Mouse (Mus musculus): Measurements from ENCODE around the gene Dhx16. TPM values are rescaled to one million over a fixed set of nuclear protein-coding genes. Genes with fewer than 3 reads are reported as not detected.

The Dhx16 gene
- polyA plus RNA-seq, 1 experiment = 50.1 TPM

DNA sequence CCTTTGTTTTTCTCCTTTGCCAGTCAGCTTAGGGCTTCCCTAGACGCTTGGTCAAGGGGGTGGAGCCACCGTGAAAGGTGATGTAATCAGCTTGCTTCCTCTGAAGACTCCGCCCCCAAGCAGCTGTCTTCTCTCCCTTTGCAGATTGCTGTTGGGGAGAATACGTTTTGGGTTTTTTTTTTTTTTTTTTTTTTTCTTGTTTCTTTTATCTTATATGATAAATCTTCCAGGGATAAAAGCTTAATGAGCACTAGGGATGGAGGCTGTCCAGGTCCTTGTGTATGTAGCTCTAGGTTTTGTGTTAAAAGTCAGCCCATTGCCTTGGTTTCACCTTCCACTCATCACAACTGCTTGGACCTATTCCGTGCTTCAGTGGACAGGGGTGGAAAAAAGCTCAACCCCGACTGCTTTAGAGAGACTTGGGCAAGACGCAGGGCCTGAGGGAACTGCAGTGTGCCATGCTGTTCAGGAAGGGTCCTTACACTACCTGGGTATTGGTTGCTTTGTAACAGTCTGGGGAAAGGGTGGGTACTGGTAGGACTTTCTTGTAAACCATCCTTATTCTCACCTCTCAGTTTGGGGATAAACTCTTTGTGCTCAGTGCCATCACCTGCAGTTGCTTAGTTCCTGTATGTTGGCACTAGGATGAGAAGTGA is 39.6 kb downstream of the Dhx16 start:
- peaks cover 11% of the 10 kb centered on the region for H3K36me3 ChIP-seq (ENCODE audit: control insufficient read depth, insufficient read depth, low read length)
- peak overlapping the region; percentile 100 for H3K27ac ChIP-seq (ENCODE audit: insufficient read depth, low read depth, low read length)
- peak overlapping the region; percentile 40 for H3K4me3 ChIP-seq (ENCODE audit: insufficient read depth, low read depth, low read length)
- H3K27me3 ChIP-seq (replicated peaks; ENCODE audit: control insufficient read depth, insufficient read depth, low read length) = no peaks in the 10 kb centered on the region
- TF ChIP-seq POLR2A (IDR thresholded peaks at IDR 0.05; ENCODE audit: low read depth, low read length) = no peak
- TF ChIP-seq CTCF (conservative IDR thresholded peaks at IDR 0.05; ENCODE audit: insufficient read depth, insufficient read length, low read depth, low read length) = no peak
- DNase-seq = peak; percentile 98
- under 1% methylated on average over 7 of the region's 7 CpGs for WGBS
- H3K4me1 ChIP-seq (ENCODE audit: control insufficient read depth, insufficient read depth, low read length) = peaks cover 28% of the 10 kb centered on the region; the same call in 1 of the 2 replicates

DNA sequence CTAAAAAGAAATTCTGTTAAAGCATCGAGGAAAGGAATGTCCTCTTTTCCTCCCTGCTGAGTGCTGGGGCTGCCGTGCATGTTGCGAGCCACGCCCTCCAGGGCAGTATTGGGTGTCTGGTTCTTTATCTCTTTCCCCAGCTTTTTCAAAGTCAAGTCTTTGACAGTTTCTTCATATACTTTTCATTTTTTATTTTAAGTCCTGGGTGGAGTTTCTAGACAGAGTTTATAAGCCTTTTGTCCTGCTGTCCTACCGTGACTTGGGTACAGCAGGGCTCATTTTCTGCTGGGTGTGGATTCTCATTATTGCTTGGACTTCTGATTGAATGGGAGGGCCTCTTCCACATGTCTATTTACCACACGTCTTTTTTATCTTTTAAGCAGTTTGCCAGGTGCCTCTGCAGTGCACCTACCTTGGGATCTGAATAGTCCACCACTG is 40.3 kb downstream of the Dhx16 start:
- Histone ChIP-seq H3K27ac (ENCODE audit: insufficient read depth, low read depth, low read length) (0 out of 2 replicates have a peak overlapping the region, but pooled peaks have one; percentile 73), H3K27me3 (replicated peaks; ENCODE audit: control insufficient read depth, insufficient read depth, low read length) (no peaks in the 10 kb centered on the region), H3K36me3 (ENCODE audit: control insufficient read depth, insufficient read depth, low read length) (peaks cover 11% of the 10 kb centered on the region), H3K4me1 (ENCODE audit: control insufficient read depth, insufficient read depth, low read length) (peaks cover 28% of the 10 kb centered on the region; the same call in 1 of the 2 replicates), H3K4me3 (ENCODE audit: insufficient read depth, low read depth, low read length) (no peak overlapping the region)
- DNase-seq = no peak
- TF ChIP-seq POLR2A (IDR thresholded peaks at IDR 0.05; ENCODE audit: low read depth, low read length) (no peak), CTCF (conservative IDR thresholded peaks at IDR 0.05; ENCODE audit: insufficient read depth, insufficient read length, low read depth, low read length) (no peak)
- 23% methylated on average over 6 of the region's 6 CpGs for WGBS

DNA sequence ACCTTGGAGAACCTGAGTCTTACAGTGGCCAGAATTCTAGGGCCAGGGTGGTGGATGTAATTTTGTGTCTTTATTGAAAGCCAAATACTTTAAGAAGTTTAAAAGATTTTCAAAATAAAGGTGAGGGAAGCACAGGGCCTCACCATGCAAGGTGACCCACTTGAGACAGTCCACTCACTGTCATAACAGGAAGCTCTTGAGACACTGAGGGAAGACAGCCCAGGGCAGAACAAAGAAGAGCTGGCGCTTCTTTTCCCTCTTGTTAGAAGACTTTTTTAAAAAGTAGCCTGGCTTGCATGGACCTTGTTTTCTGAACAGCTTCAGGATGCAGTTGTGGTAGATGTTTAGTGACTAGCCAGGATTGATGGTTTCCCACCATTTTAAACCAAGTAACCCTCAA is 40.8 kb downstream of the Dhx16 start:
- no peak for DNase-seq
- TF ChIP-seq CTCF (conservative IDR thresholded peaks at IDR 0.05; ENCODE audit: insufficient read depth, insufficient read length, low read depth, low read length) (no peak), POLR2A (IDR thresholded peaks at IDR 0.05; ENCODE audit: low read depth, low read length) (no peak)
- H3K4me1 ChIP-seq (ENCODE audit: control insufficient read depth, insufficient read depth, low read length) = peaks cover 28% of the 10 kb centered on the region; the same call in 1 of the 2 replicates
- no peaks in the 10 kb centered on the region for H3K27me3 ChIP-seq (replicated peaks; ENCODE audit: control insufficient read depth, insufficient read depth, low read length)
- peak overlapping the region; percentile 24; the same call in 1 of the 2 replicates for H3K27ac ChIP-seq (ENCODE audit: insufficient read depth, low read depth, low read length)
- no peak overlapping the region for H3K4me3 ChIP-seq (ENCODE audit: insufficient read depth, low read depth, low read length)
- peaks cover 11% of the 10 kb centered on the region for H3K36me3 ChIP-seq (ENCODE audit: control insufficient read depth, insufficient read depth, low read length)
- WGBS = 52% methylated on average over 1 of the region's 1 CpGs

DNA sequence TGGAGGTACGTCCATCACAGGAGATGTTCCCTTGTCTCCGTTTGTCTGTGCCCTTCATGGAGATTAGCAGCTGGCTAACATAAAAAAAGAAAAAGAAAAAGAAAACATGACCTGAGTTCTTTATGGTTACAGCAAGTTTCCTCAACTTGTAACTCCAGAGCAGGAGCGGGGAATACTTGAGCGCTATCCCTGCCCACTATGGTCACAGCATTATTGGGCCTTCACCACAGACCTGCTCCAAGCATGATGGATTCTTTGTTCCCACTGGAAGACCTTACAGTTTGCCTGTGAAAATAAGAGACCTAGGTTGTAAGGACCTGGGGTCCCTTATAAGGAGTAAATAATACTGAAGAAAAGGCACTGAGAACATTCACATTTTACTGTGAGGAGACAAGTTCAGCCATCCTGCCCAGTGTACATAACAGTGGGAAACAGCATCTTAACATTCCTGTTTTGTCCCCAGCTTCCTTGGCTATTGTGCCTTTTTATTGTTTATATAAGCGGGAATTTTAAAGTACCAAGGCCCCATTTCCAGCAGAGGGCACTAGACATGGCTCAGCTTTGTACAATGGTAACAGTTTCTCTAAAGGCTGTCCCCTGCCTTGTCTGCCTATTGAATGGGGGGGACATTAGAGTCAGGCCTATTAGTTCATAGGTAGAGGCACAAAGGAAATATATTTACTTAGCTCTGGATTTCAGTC is 41.4 kb downstream of the Dhx16 start:
- Histone ChIP-seq H3K27me3 (replicated peaks; ENCODE audit: control insufficient read depth, insufficient read depth, low read length) (no peaks in the 10 kb centered on the region), H3K27ac (ENCODE audit: insufficient read depth, low read depth, low read length) (peak overlapping the region; percentile 4; the same call in 1 of the 2 replicates), H3K4me3 (ENCODE audit: insufficient read depth, low read depth, low read length) (no peak overlapping the region), H3K36me3 (ENCODE audit: control insufficient read depth, insufficient read depth, low read length) (peaks cover 11% of the 10 kb centered on the region), H3K4me1 (ENCODE audit: control insufficient read depth, insufficient read depth, low read length) (peaks cover 28% of the 10 kb centered on the region; the same call in 1 of the 2 replicates)
- peak; percentile 67 for DNase-seq
- TF ChIP-seq POLR2A (IDR thresholded peaks at IDR 0.05; ENCODE audit: low read depth, low read length) (no peak), CTCF (conservative IDR thresholded peaks at IDR 0.05; ENCODE audit: insufficient read depth, insufficient read length, low read depth, low read length) (peak; percentile 42)
- WGBS = 58% methylated on average over 5 of the region's 5 CpGs

DNA sequence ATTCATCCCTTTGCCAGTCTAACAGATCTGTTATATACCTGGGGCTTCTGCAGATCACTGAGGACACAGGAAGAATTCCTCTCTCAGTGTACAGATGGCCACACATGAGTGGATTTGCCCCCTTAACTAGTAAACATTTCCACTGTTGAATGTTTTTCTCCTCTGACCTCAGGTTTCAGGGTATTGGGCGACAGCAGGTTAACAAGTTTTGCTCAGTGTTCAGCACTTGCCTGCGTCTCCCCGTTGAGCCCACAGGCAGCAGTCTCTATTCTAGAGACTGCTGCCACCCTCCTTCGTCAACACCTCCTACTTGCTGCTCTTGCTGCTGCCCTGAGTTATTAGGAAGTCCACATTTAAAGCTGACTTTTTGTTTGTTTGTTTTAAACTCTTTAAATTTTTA is 42.1 kb downstream of the Dhx16 start:
- DNase-seq = peak; percentile 22
- no peak for TF ChIP-seq POLR2A (IDR thresholded peaks at IDR 0.05; ENCODE audit: low read depth, low read length)
- TF ChIP-seq CTCF (conservative IDR thresholded peaks at IDR 0.05; ENCODE audit: insufficient read depth, insufficient read length, low read depth, low read length) = no peak
- H3K4me1 ChIP-seq (ENCODE audit: control insufficient read depth, insufficient read depth, low read length) = peaks cover 28% of the 10 kb centered on the region; the same call in 1 of the 2 replicates
- peak overlapping the region; percentile 45 for H3K27ac ChIP-seq (ENCODE audit: insufficient read depth, low read depth, low read length)
- 28% methylated on average over 4 of the region's 4 CpGs for WGBS
- H3K4me3 ChIP-seq (ENCODE audit: insufficient read depth, low read depth, low read length) = no peak overlapping the region
- peaks cover 16% of the 10 kb centered on the region for H3K36me3 ChIP-seq (ENCODE audit: control insufficient read depth, insufficient read depth, low read length)
- no peaks in the 10 kb centered on the region for H3K27me3 ChIP-seq (replicated peaks; ENCODE audit: control insufficient read depth, insufficient read depth, low read length)

DNA sequence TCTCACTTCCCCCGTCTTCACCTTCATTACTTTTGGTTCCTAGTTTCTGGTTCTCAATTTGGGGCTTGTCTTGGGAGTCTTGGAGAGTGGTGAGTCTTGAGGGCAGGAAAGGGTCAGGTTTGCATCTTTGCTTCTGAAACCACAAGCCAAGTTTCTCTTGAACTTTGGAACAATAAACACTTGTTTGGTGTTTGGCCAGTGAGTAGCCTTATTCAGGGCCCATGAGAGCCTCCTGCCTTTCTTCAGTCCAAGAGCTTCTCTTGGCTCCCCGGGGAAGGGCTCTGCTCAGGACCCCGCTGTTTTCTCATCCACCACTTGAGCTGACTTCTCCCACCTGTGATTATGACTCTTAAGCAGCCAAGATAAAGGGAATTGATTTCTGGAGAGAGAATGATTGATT is 42.9 kb downstream of the Dhx16 start:
- H3K4me3 ChIP-seq (ENCODE audit: insufficient read depth, low read depth, low read length) = no peak overlapping the region
- peak overlapping the region; percentile 57 for H3K27ac ChIP-seq (ENCODE audit: insufficient read depth, low read depth, low read length)
- peaks cover 28% of the 10 kb centered on the region; the same call in 1 of the 2 replicates for H3K4me1 ChIP-seq (ENCODE audit: control insufficient read depth, insufficient read depth, low read length)
- TF ChIP-seq POLR2A (IDR thresholded peaks at IDR 0.05; ENCODE audit: low read depth, low read length) (no peak), CTCF (conservative IDR thresholded peaks at IDR 0.05; ENCODE audit: insufficient read depth, insufficient read length, low read depth, low read length) (no peak)
- peaks cover 11% of the 10 kb centered on the region for H3K36me3 ChIP-seq (ENCODE audit: control insufficient read depth, insufficient read depth, low read length)
- WGBS = 53% methylated on average over 3 of the region's 3 CpGs
- DNase-seq = peak; percentile 75
- H3K27me3 ChIP-seq (replicated peaks; ENCODE audit: control insufficient read depth, insufficient read depth, low read length) = no peaks in the 10 kb centered on the region

DNA sequence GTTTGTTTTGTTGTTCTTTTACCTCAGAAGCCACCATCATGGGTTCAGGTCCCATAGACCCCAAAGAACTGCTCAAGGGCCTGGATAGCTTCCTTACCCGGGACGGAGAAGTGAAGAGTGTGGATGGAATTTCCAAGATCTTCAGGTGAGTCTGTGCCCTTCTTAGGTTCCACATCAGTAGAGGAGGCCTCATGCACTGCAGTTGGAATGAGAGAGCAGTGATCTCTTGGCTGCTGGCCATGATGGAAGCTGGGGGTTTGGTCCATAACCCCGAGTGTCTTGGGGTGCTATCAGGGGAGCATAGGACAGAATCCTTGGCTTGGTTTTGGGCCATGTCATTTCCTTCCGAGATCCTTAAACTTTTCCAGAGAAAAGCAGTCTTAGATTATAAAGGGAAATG is 43.7 kb downstream of the Dhx16 start:
- no peaks in the 10 kb centered on the region for H3K27me3 ChIP-seq (replicated peaks; ENCODE audit: control insufficient read depth, insufficient read depth, low read length)
- peaks cover 28% of the 10 kb centered on the region; the same call in 1 of the 2 replicates for H3K4me1 ChIP-seq (ENCODE audit: control insufficient read depth, insufficient read depth, low read length)
- 58% methylated on average over 4 of the region's 4 CpGs for WGBS
- H3K36me3 ChIP-seq (ENCODE audit: control insufficient read depth, insufficient read depth, low read length) = peaks cover 7% of the 10 kb centered on the region
- H3K27ac ChIP-seq (ENCODE audit: insufficient read depth, low read depth, low read length) = no peak overlapping the region; the same call in 1 of the 2 replicates
- no peak for TF ChIP-seq POLR2A (IDR thresholded peaks at IDR 0.05; ENCODE audit: low read depth, low read length)
- TF ChIP-seq CTCF (conservative IDR thresholded peaks at IDR 0.05; ENCODE audit: insufficient read depth, insufficient read length, low read depth, low read length) = no peak
- no peak overlapping the region for H3K4me3 ChIP-seq (ENCODE audit: insufficient read depth, low read depth, low read length)
- DNase-seq = peak; percentile 27
